Mouse (Mus musculus) liver, adult 2 months (tissue): Measurements from ENCODE around the gene Mgat1. TPM values are rescaled to one million over a fixed set of nuclear protein-coding genes. Genes with fewer than 3 reads are reported as not detected.

ENCODE experiments used
- DNase-seq: peaks from one replicate; pipeline ENCODE4 v3.0.0-alpha.2; 2011; ENCODE audit warnings: low read depth, low spot score; ENCODE audit errors: extremely low read depth
- H3K27ac ChIP-seq: fragments of 200-500 bp; replicated peaks from 2 replicates; pipeline ENCODE4 v1.5.1; 2012; ENCODE audit warnings: low read depth, mild to moderate bottlenecking, control low read depth, inconsistent platforms, low read length; ENCODE audit not compliant: insufficient read depth
- H3K27me3 ChIP-seq: fragments of 200-500 bp; 2 replicates; pipeline ENCODE4 v1.6.1; 2012; ENCODE audit warnings: mild to moderate bottlenecking, moderate library complexity, low read length, inconsistent platforms; ENCODE audit not compliant: control insufficient read depth, insufficient read depth
- H3K36me3 ChIP-seq: fragments of 200-500 bp; 2 replicates; pipeline ENCODE4 v1.6.1; 2012; ENCODE audit warnings: low read length, inconsistent platforms; ENCODE audit not compliant: control insufficient read depth, insufficient read depth
- H3K4me1 ChIP-seq: fragments of 200-500 bp; 2 replicates; pipeline ENCODE4 v1.6.1; 2011; ENCODE audit warnings: low read length; ENCODE audit not compliant: control insufficient read depth, insufficient read depth
- H3K4me3 ChIP-seq: fragments of 200-500 bp; 2 replicates; pipeline ENCODE4 v1.5.1; 2011; ENCODE audit warnings: low read depth, mild to moderate bottlenecking, control low read depth, low read length, moderate library complexity; ENCODE audit not compliant: insufficient read depth
- H3K79me2 ChIP-seq: fragments of 200-500 bp; 2 replicates; pipeline ENCODE4 v1.6.1; 2012; ENCODE audit warnings: inconsistent platforms, mild to moderate bottlenecking, low read length, moderate library complexity; ENCODE audit not compliant: control insufficient read depth, insufficient read depth
- H3K9ac ChIP-seq: fragments of 200-500 bp; 2 replicates; pipeline ENCODE4 v1.6.1; 2012; ENCODE audit warnings: low read depth, mild to moderate bottlenecking, control low read depth, inconsistent platforms, low read length
- CTCF ChIP-seq: fragments of 200-500 bp; IDR thresholded peaks from 2 replicates; pipeline ENCODE4 v1.5.1; 2011; ENCODE audit warnings: low read depth, low read length, control low read depth
- POLR2A ChIP-seq: fragments of 200-500 bp; IDR thresholded peaks from 2 replicates; pipeline ENCODE4 v1.6.1; 2011; ENCODE audit warnings: low read length, control low read depth; ENCODE audit not compliant: insufficient read depth; ENCODE audit errors: extremely low read depth
- WGBS: fragments of 180-500 bp; shearing (Covaris S2); methylation state at CpG from one replicate; pipeline ENCODE4 v1.1.7; 2018; 5-methylcytosine and 5-hydroxymethylcytosine counted together
- polyA plus RNA-seq: library from polyadenylated mRNA; depleted of rRNA; stranded (reverse); fragments of >200 nt; gene quantifications from 2 replicates; pipeline ENCODE4 v1.2.3, GENCODE M21; 2012
- total RNA-seq: library from RNA; depleted of rRNA; stranded (reverse); fragments of >200 nt; gene quantifications from 2 replicates; pipeline ENCODE4 v1.2.3, GENCODE M21; 2014

The Mgat1 gene
- total and polyA plus RNA-seq, 2 experiments = 44.7 to 145 TPM

DNA sequence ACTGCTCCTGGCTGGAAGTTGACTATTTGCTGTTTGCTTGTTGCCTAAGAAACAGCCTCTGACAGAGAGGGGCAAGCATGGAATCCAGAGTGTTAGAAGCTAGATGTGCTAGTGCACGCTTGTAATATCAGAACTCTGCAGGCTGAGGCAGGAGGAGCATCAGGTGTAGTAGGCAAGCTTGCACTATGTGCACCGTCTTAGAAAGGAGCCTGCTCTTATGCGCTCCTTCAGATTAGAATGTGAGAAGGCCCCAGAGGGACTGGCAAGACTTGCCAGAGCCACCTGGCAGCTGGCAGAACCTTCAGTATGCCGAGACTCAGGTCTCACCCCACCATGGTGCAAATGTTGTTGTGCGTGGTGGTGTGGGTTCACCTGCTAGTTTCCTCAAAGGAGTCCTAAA is 8.1 kb downstream of the Mgat1 start:
- H3K27me3 ChIP-seq = no peaks in the 10 kb centered on the region
- H3K9ac ChIP-seq = peak overlapping the region; percentile 34
- H3K4me3 ChIP-seq = no peak overlapping the region
- no peak overlapping the region for H3K27ac ChIP-seq
- peaks cover 15% of the 10 kb centered on the region for H3K36me3 ChIP-seq
- peaks cover 61% of the 10 kb centered on the region for H3K79me2 ChIP-seq
- TF ChIP-seq POLR2A = no peak
- TF ChIP-seq CTCF = no peak
- no peak for DNase-seq
- 60% methylated on average over 5 of the region's 5 CpGs for WGBS
- peaks cover 32% of the 10 kb centered on the region for H3K4me1 ChIP-seq

DNA sequence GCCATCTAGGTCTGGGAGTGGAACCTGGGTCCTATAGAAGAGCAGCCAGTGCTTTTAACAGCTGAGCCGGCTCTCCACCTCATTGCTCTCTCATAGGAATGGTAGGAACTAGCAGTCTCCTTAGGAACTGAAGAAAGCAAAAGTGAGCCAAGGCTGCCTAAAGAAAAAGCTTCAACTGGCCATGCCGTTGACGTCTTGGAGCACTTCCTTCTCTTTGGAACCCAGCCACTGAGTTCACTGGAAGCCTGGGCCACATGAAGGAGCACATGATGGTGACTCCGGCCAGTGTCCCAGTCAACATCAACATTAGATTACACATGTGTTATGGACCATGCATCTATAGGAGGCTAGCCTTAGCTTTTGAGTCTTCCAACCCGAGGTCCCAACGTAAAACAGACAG is 9.0 kb downstream of the Mgat1 start:
- WGBS = 43% methylated on average over 6 of the region's 6 CpGs
- Histone ChIP-seq H3K27ac (no peak overlapping the region), H3K4me1 (peaks cover 27% of the 10 kb centered on the region), H3K36me3 (peaks cover 17% of the 10 kb centered on the region), H3K79me2 (peaks cover 57% of the 10 kb centered on the region), H3K9ac (no peak overlapping the region), H3K4me3 (no peak overlapping the region), H3K27me3 (no peaks in the 10 kb centered on the region)
- TF ChIP-seq CTCF (no peak), POLR2A (no peak)
- peak; percentile 30 for DNase-seq

DNA sequence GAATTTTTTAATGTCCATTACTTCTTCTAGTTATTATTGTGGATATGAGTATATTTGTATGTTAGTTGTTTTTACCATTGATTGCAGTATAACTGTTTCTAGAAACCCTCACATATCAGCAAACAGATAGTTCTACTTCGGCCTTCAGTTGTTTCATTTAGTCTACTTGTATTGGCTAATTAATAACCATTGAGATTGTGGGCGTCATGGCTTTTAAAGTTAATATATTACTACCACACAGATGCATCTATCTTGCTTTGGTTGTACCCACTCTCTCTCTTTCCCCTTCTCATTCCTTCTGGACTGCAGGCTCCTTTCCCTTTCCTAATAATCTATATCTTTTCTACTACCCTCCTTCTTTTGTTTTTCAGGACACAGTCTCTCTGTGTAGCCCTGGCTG is 15.3 kb downstream of the Mgat1 start:
- WGBS = 28% methylated on average over 2 of the region's 2 CpGs
- H3K36me3 ChIP-seq = peaks cover 12% of the 10 kb centered on the region
- no peak overlapping the region for H3K4me3 ChIP-seq
- H3K79me2 ChIP-seq = peaks cover 33% of the 10 kb centered on the region
- H3K27me3 ChIP-seq = no peaks in the 10 kb centered on the region
- TF ChIP-seq CTCF (no peak), POLR2A (no peak)
- H3K27ac ChIP-seq = peak overlapping the region; percentile 77
- H3K9ac ChIP-seq = no peak overlapping the region
- peaks cover 39% of the 10 kb centered on the region for H3K4me1 ChIP-seq
- peak; percentile 85 for DNase-seq

DNA sequence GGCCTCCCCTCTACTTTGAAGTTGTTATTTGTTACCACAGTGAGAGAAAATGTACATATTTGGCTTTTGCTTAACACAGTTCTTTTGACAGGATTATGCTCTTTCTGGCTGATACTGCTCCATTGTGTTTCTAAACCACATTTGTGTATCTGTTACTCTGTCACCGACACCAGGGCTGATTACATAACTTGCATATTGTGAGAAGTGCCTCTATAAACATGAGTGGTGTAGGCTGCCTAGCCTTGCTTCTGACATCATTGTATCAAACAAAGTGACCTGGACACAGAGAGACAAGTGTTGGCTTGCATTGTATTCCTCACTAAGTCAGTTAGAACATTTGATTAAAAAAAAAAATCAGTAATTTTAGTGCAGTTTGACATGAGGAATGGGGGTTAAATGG is 15.8 kb downstream of the Mgat1 start:
- 0 out of 2 replicates have a peak overlapping the region, but pooled peaks have one; percentile 27 for H3K9ac ChIP-seq
- peaks cover 39% of the 10 kb centered on the region for H3K4me1 ChIP-seq
- H3K27ac ChIP-seq = peak overlapping the region; percentile 77
- 10% methylated on average over 1 of the region's 1 CpGs for WGBS
- peaks cover 9% of the 10 kb centered on the region for H3K36me3 ChIP-seq
- peak; percentile 63 for DNase-seq
- H3K4me3 ChIP-seq = no peak overlapping the region
- H3K79me2 ChIP-seq = peaks cover 29% of the 10 kb centered on the region
- no peaks in the 10 kb centered on the region for H3K27me3 ChIP-seq
- TF ChIP-seq POLR2A = no peak
- TF ChIP-seq CTCF = no peak

DNA sequence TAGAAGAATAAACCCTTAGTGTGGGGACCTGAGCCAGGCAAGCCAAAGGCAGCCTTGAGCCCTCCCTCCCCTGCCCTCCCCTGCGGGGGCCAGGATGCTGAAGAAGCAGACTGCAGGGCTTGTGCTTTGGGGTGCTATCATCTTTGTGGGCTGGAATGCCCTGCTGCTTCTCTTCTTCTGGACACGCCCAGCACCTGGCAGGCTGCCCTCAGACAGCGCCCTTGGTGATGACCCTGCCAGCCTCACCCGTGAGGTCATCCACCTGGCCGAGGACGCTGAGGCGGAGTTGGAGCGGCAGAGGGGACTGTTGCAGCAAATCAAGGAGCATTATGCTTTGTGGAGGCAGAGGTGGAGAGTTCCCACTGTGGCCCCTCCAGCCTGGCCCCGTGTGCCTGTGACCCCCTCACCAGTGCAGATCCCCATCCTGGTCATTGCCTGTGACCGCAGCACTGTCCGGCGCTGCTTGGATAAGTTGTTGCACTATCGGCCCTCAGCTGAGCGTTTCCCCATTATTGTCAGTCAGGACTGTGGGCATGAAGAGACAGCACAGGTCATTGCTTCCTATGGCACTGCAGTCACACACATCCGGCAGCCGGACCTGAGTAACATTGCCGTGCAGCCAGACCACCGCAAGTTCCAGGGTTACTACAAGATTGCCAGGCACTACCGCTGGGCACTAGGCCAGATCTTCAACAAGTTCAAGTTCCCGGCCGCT is 16.8 kb downstream of the Mgat1 start:
- H3K27me3 ChIP-seq = no peaks in the 10 kb centered on the region
- H3K4me1 ChIP-seq = peaks cover 37% of the 10 kb centered on the region
- DNase-seq = peak; percentile 87
- peaks cover 4% of the 10 kb centered on the region for H3K36me3 ChIP-seq
- peak overlapping the region; percentile 22; the same call in 1 of the 2 replicates for H3K4me3 ChIP-seq
- 13% methylated on average over 21 of the region's 21 CpGs for WGBS
- peak overlapping the region; percentile 17 for H3K9ac ChIP-seq
- TF ChIP-seq POLR2A (0 out of 2 replicates have a peak, but pooled peaks have one; percentile 6), CTCF (no peak)
- H3K27ac ChIP-seq = peak overlapping the region; percentile 52
- H3K79me2 ChIP-seq = peaks cover 19% of the 10 kb centered on the region

DNA sequence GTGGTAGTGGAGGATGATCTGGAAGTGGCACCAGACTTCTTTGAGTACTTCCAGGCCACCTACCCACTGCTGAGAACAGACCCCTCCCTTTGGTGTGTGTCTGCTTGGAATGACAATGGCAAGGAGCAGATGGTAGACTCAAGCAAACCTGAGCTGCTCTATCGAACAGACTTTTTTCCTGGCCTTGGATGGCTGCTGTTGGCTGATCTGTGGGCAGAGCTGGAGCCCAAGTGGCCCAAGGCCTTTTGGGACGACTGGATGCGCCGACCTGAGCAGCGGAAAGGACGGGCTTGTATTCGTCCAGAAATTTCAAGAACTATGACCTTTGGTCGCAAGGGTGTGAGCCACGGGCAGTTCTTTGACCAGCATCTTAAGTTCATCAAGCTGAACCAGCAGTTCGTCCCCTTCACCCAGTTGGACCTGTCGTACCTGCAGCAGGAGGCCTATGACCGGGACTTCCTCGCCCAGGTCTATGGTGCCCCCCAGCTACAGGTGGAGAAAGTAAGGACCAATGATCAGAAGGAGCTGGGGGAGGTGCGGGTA is 17.4 kb downstream of the Mgat1 start:
- peak overlapping the region; percentile 63 for H3K27ac ChIP-seq
- peak overlapping the region; percentile 6 for H3K9ac ChIP-seq
- H3K36me3 ChIP-seq = peaks cover 4% of the 10 kb centered on the region

More for the DNA sequence above, 17.4 kb downstream of the Mgat1 start:
- peaks cover 42% of the 10 kb centered on the region for H3K4me1 ChIP-seq
- no peak overlapping the region for H3K4me3 ChIP-seq
- peak; percentile 91 for DNase-seq
- no peaks in the 10 kb centered on the region for H3K27me3 ChIP-seq
- TF ChIP-seq POLR2A = no peak
- no peak for TF ChIP-seq CTCF
- peaks cover 19% of the 10 kb centered on the region for H3K79me2 ChIP-seq
- WGBS = 34% methylated on average over 14 of the region's 14 CpGs
